Mouse (Mus musculus) embryonic facial prominence, embryonic 14.5 days (tissue): ENCODE results near the gene Zscan2. TPM values are rescaled to one million over a fixed set of nuclear protein-coding genes. Genes with fewer than 3 reads are reported as not detected.

Experiments used
- ATAC-seq: fragments of 200-750 bp; cut with Nextera tagmentation; 2 replicates; pipeline ENCODE4 v1.8.0; 2017; ENCODE audit warnings: low read depth, moderate number of reproducible peaks, moderate TSS enrichment
- DNase-seq: peaks from one replicate; pipeline ENCODE4 v3.0.0-alpha.2; 2015; ENCODE audit warnings: low spot score
- H3K27ac ChIP-seq: fragments of 300-500 bp; sonication (generic); replicated peaks from 2 replicates; pipeline ENCODE4 v1.5.1; 2014; ENCODE audit warnings: low read depth, mild to moderate bottlenecking, low read length, moderate library complexity
- H3K27me3 ChIP-seq: fragments of 300-500 bp; sonication (generic); replicated peaks from 2 replicates; pipeline ENCODE4 v1.6.1; 2014; ENCODE audit warnings: low read length; ENCODE audit not compliant: control insufficient read depth, insufficient read depth
- H3K36me3 ChIP-seq: fragments of 300-500 bp; sonication (generic); 2 replicates; pipeline ENCODE4 v1.6.1; 2014; ENCODE audit warnings: low read length, mixed read lengths; ENCODE audit not compliant: control insufficient read depth, insufficient read depth
- H3K4me1 ChIP-seq: fragments of 300-500 bp; sonication (generic); 2 replicates; pipeline ENCODE4 v1.6.1; 2014; ENCODE audit warnings: antibody characterized with exemption, low read length; ENCODE audit not compliant: control insufficient read depth, insufficient read depth
- H3K4me2 ChIP-seq: fragments of 300-500 bp; sonication (generic); 2 replicates; pipeline ENCODE4 v1.6.1; 2014; ENCODE audit warnings: low read depth, mild to moderate bottlenecking, low read length, moderate library complexity, mixed read lengths
- H3K4me3 ChIP-seq: fragments of 300-500 bp; sonication (generic); 2 replicates; pipeline ENCODE4 v1.5.1; 2014; ENCODE audit warnings: low read depth, mild to moderate bottlenecking, low read length
- H3K9ac ChIP-seq: fragments of 300-500 bp; sonication (generic); 2 replicates; pipeline ENCODE4 v1.6.1; 2014; ENCODE audit warnings: low read depth, mild to moderate bottlenecking, low read length, moderate library complexity, mixed read lengths
- H3K9me3 ChIP-seq: fragments of 300-500 bp; sonication (generic); 2 replicates; pipeline ENCODE4 v1.6.1; 2016; ENCODE audit warnings: low read length; ENCODE audit not compliant: control insufficient read depth
- WGBS: fragments of 180-500 bp; shearing (Covaris S2); extraction: QIAGEN DNeasy Blood & Tissue Kit; methylation state at CpG from one replicate; pipeline ENCODE4 v1.1.7; 2014; 5-methylcytosine and 5-hydroxymethylcytosine counted together
- polyA plus RNA-seq: library from polyadenylated mRNA; unstranded; fragments of >200 nt; fragmentation: Nextera tagmentation; extraction: Ambion mirVana; gene quantifications from 2 replicates; pipeline ENCODE4 v1.2.1, GENCODE M21; 2014

Zscan2 gene
- polyA plus RNA-seq = 1.8 and 2.1 TPM in 2 replicates

DNA sequence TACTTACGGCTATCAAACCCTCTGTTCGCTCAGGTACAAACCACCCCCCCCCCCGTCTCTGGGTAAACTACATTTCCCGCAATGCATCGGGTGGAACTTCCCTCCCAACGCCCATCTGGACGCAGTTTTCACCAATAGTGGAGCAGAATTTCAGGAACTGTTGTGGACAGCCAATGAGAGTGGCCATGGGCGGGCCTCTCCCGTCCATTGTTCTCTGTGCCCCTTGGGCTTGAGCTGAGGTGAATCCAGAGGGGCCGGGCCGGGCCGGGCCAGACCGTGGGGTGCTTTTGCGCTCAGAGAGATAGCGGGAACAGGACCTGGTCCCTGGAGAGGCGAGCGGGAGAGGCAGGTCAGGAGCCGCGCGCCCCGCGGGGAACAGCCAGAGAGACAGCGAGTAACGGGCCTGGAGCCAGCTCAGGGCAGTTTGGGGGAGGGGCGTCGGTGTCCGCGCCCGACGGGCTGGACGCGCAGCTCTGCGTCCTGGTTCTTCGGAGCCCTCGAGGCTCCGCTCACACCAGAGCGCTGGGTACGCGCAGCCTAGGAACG, at the start of gene Zscan2:
Zscan2 (plus strand) TSS at position 192 of the 546 bp plus-strand sequence.
- peak; percentile 99 for ATAC-seq
- 1% methylated on average over 21 of the region's 40 CpGs for WGBS
- peak within 1 kb of the TSS; percentile 91 for H3K9ac ChIP-seq
- peak; percentile 98 for DNase-seq
- H3K4me3 ChIP-seq = peak within 1 kb of the TSS; percentile 90
- no peaks in the 10 kb centered on the region for H3K27me3 ChIP-seq
- peak within 1 kb of the TSS; percentile 92 for H3K4me2 ChIP-seq
- peaks cover 28% of the 10 kb centered on the region for H3K36me3 ChIP-seq
- peak within 1 kb of the TSS; percentile 81 for H3K27ac ChIP-seq
- peaks cover 15% of the 10 kb centered on the region; the same call in 1 of the 2 replicates for H3K4me1 ChIP-seq
- no peaks in the 10 kb centered on the region for H3K9me3 ChIP-seq

DNA sequence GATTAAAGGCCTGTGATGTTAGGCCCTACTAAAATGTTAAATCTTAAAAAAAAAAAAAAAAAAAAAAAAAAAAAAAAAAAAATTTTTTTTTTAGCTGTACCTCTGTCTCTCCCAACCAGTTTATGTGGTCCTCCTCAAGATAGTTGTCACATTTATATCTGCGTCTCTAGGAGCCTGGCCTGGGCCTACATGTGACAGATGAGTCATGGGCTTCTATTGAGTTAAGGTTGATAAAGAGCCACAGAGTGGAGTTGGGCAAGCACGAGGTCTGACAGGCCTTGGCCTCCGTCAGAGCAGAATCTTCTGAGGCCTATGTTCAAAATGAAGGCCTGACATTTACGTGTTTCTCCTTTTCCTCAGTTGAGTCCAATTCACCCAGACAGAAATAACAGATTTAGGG, 47.3 kb upstream of the Zscan2 start:
- Histone ChIP-seq H3K27ac (no peak overlapping the region), H3K4me2 (no peak overlapping the region), H3K9me3 (no peaks in the 10 kb centered on the region), H3K4me3 (no peak overlapping the region), H3K4me1 (no peaks in the 10 kb centered on the region), H3K36me3 (no peaks in the 10 kb centered on the region), H3K9ac (no peak overlapping the region), H3K27me3 (no peaks in the 10 kb centered on the region)
- no peak for ATAC-seq
- no peak for DNase-seq
- 88% methylated on average over 4 of the region's 4 CpGs for WGBS

DNA sequence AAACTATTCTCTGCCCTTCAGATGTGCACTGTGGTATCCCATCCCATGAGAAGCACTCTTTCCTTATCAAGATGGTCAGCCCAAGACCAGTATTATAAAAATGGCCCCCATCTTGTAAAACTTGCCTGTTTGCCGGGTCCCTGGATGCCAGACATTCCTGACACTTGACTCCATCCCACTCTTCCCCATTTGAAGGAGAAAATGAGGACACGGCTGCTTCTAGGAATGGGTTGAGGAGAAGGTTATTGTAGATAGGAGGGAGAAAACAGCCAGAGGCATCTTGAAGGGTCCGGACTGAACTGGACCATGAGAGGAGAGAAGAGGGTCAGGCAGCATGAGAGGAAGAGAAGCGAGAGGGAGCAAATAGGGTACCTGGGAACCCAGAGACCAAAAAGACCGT, 44.1 kb upstream of the Zscan2 start:
- Histone ChIP-seq H3K9ac (no peak overlapping the region), H3K4me1 (no peaks in the 10 kb centered on the region), H3K4me2 (no peak overlapping the region), H3K36me3 (no peaks in the 10 kb centered on the region), H3K4me3 (no peak overlapping the region), H3K27me3 (no peaks in the 10 kb centered on the region), H3K9me3 (no peaks in the 10 kb centered on the region), H3K27ac (no peak overlapping the region)
- 54% methylated on average over 5 of the region's 5 CpGs for WGBS
- no peak for ATAC-seq
- DNase-seq = no peak

GRCm38 (mm10) chr7:80820838-80821237, 39.9 kb upstream of the Zscan2 start:
- H3K27me3 ChIP-seq = no peaks in the 10 kb centered on the region
- H3K36me3 ChIP-seq = no peaks in the 10 kb centered on the region
- ATAC-seq (no peak), DNase-seq (no peak)
- H3K4me2 ChIP-seq = no peak overlapping the region
- H3K9ac ChIP-seq = no peak overlapping the region
- WGBS = 93% methylated on average over 4 of the region's 4 CpGs
- no peaks in the 10 kb centered on the region for H3K9me3 ChIP-seq
- no peak overlapping the region for H3K4me3 ChIP-seq
- peaks cover 6% of the 10 kb centered on the region; the same call in 1 of the 2 replicates for H3K4me1 ChIP-seq
- H3K27ac ChIP-seq = no peak overlapping the region

- H3K4me1 ChIP-seq = peaks cover 12% of the 10 kb centered on the region; the same call in 1 of the 2 replicates
- no peaks in the 10 kb centered on the region for H3K9me3 ChIP-seq
- no peak overlapping the region for H3K27ac ChIP-seq
- DNase-seq (no peak), ATAC-seq (no peak)
- H3K4me3 ChIP-seq = no peak overlapping the region
- 85% methylated on average over 4 of the region's 4 CpGs for WGBS
- H3K27me3 ChIP-seq = no peaks in the 10 kb centered on the region
- H3K9ac ChIP-seq = no peak overlapping the region
- no peak overlapping the region for H3K4me2 ChIP-seq
- H3K36me3 ChIP-seq = no peaks in the 10 kb centered on the region
Observed at GRCm38 (mm10) chr7:80823267-80823666, 37.5 kb upstream of the Zscan2 start.

- Histone ChIP-seq H3K4me1 (peaks cover 16% of the 10 kb centered on the region; the same call in 1 of the 2 replicates), H3K9ac (no peak overlapping the region), H3K4me3 (no peak overlapping the region), H3K9me3 (no peaks in the 10 kb centered on the region), H3K36me3 (no peaks in the 10 kb centered on the region), H3K27me3 (no peaks in the 10 kb centered on the region), H3K27ac (no peak overlapping the region), H3K4me2 (no peak overlapping the region)
- DNase-seq (peak; percentile 51), ATAC-seq (peak; percentile 50; the same call in 1 of the 2 replicates)
- WGBS = 71% methylated on average over 11 of the region's 11 CpGs
Observed at GRCm38 (mm10) chr7:80823875-80824682, 36.6 kb upstream of the Zscan2 start.

DNA sequence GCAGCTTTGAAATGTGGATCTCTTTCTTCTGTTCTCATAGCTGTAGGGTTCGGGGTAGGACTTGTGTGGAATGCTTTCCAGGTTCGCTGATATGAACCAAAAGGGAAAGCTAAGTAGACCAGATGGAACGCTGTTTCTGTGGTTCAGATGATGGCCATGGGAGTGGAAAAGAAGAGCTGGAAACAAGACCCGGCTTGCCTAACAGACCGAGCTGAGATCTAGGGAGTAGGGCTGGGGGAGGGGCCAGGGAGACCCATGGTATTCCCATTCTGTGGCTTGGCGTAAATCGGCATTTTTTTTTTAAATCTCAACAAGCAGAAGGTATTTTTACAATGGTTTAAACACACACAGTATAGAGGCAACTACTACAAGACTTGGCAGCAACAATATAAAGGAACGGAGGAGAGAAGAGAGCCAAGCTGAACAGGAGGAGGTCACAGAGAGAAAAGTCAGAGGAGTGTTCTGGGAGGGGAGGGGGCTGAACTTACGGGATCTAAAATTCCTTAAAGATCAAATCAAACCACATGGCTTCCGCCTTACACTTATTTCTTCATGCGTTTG, 34.8 kb upstream of the Zscan2 start, which contains the start of gene Iqgap1:
Iqgap1 (minus strand) TSS at position 132 of the 561 bp plus-strand sequence.
- 40% methylated on average over 11 of the region's 11 CpGs for WGBS

GRCm38 (mm10) chr7:80828146-80828860, 32.4 kb upstream of the Zscan2 start:
- no peak overlapping the region for H3K9ac ChIP-seq
- 61% methylated on average over 18 of the region's 18 CpGs for WGBS
- H3K4me3 ChIP-seq = no peak overlapping the region
- no peaks in the 10 kb centered on the region for H3K9me3 ChIP-seq
- H3K4me2 ChIP-seq = no peak overlapping the region
- H3K36me3 ChIP-seq = no peaks in the 10 kb centered on the region
- peaks cover 16% of the 10 kb centered on the region; the same call in 1 of the 2 replicates for H3K4me1 ChIP-seq
- H3K27me3 ChIP-seq = no peaks in the 10 kb centered on the region
- ATAC-seq (no peak), DNase-seq (peak; percentile 77)
- H3K27ac ChIP-seq = no peak overlapping the region

More for the DNA sequence above, 34.8 kb upstream of the Zscan2 start, which contains the start of gene Iqgap1:
- Histone ChIP-seq H3K4me2 (peak within 1 kb of the TSS; percentile 28), H3K27me3 (no peaks in the 10 kb centered on the region), H3K27ac (peak within 1 kb of the TSS; percentile 40), H3K9ac (no peak within 1 kb of the TSS), H3K4me3 (no peak within 1 kb of the TSS), H3K36me3 (no peaks in the 10 kb centered on the region), H3K9me3 (no peaks in the 10 kb centered on the region), H3K4me1 (peaks cover 16% of the 10 kb centered on the region; the same call in 1 of the 2 replicates)
- ATAC-seq (peak; percentile 56), DNase-seq (peak; percentile 85)
